Mouse (Mus musculus) lung, postnatal 14 days (tissue): Measurements from ENCODE around the gene Mcub.

Source experiments
- DNase-seq: peaks from one replicate; pipeline ENCODE4 v3.0.0; 2021

The Mcub gene

GRCm38 (mm10) chr3:129948359-129948758 lies 21.6 kb downstream of the Mcub start:
- DNase-seq: peak; percentile 19

- DNase-seq: no peak
Observed at GRCm38 (mm10) chr3:129946217-129946914, 23.6 kb downstream of the Mcub start.

- DNase-seq: no peak
Observed at GRCm38 (mm10) chr3:129943813-129944212, 26.2 kb downstream of the Mcub start.

GRCm38 (mm10) chr3:129941291-129941690 lies 28.7 kb downstream of the Mcub start:
- DNase-seq: no peak

GRCm38 (mm10) chr3:129940780-129941179 lies 29.2 kb downstream of the Mcub start:
- no peak for DNase-seq

GRCm38 (mm10) chr3:129939058-129939457 lies 30.9 kb downstream of the Mcub start:
- no peak for DNase-seq

GRCm38 (mm10) chr3:129937848-129938247 lies 32.2 kb downstream of the Mcub start:
- DNase-seq: no peak

- DNase-seq: peak; percentile 2
Observed at GRCm38 (mm10) chr3:129936561-129936960, 33.4 kb downstream of the Mcub start.

- peak; percentile 17 for DNase-seq
Observed at GRCm38 (mm10) chr3:129932443-129932842, 37.6 kb downstream of the Mcub start.

GRCm38 (mm10) chr3:129930213-129930778 lies 39.7 kb downstream of the Mcub start:
- no peak for DNase-seq

- no peak for DNase-seq
Observed at GRCm38 (mm10) chr3:129925861-129926260, 44.1 kb downstream of the Mcub start.

GRCm38 (mm10) chr3:129923581-129923980 lies 46.4 kb downstream of the Mcub start:
- DNase-seq: no peak

GRCm38 (mm10) chr3:129918434-129918833 lies 51.6 kb downstream of the Mcub start:
- peak; percentile 81 for DNase-seq

GRCm38 (mm10) chr3:129917424-129917823 lies 52.6 kb downstream of the Mcub start:
- DNase-seq: no peak

GRCm38 (mm10) chr3:129913241-129913640 lies 56.8 kb downstream of the Mcub start:
- no peak for DNase-seq

GRCm38 (mm10) chr3:129912025-129912424 lies 58.0 kb downstream of the Mcub start:
- DNase-seq: no peak

GRCm38 (mm10) chr3:129904381-129905132 lies 65.4 kb downstream of the Mcub start:
- DNase-seq: no peak

GRCm38 (mm10) chr3:129903866-129904265 lies 66.1 kb downstream of the Mcub start:
- DNase-seq: no peak

- no peak for DNase-seq
Observed at GRCm38 (mm10) chr3:129903369-129903768, 66.6 kb downstream of the Mcub start.

- DNase-seq: peak; percentile 88
Observed at GRCm38 (mm10) chr3:129901271-129901809, 68.7 kb downstream of the Mcub start, which contains the start of gene Casp6. Gene Casp6 (plus strand): TSS chr3:129901425.

GRCm38 (mm10) chr3:129898886-129899285 lies 71.1 kb downstream of the Mcub start:
- DNase-seq: no peak

- no peak for DNase-seq
Observed at GRCm38 (mm10) chr3:129896591-129896990, 73.4 kb downstream of the Mcub start.

- no peak for DNase-seq
Observed at GRCm38 (mm10) chr3:129893143-129893542, 76.9 kb downstream of the Mcub start.

GRCm38 (mm10) chr3:129892003-129892402 lies 78.0 kb downstream of the Mcub start:
- no peak for DNase-seq
